Mouse (Mus musculus) right cerebral cortex, postnatal 36 days (tissue): ENCODE data around the gene Slfn8.
"Not testable (repeated sequence)": the region's sequence is repeated elsewhere in the genome, so short reads cannot be mapped to it uniquely, and the experiment has no call there.

ENCODE experiments used
- DNase-seq, 2 experiments: peaks; one replicate each; pipeline ENCODE4 v3.0.0; 2022; ENCODE audit warnings: low spot score in 2 of 2, mixed read lengths in 1 of 2

The Slfn8 gene

GRCm38 (mm10) chr11:83020621-83021020, at the start of gene Slfn8:
Gene Slfn8, minus strand, starts transcription at chr11:83020810.
- DNase-seq: no peak

GRCm38 (mm10) chr11:83067982-83068694, 47.5 kb upstream of the Slfn8 start:
- no peak for DNase-seq

GRCm38 (mm10) chr11:83066640-83067531, 46.3 kb upstream of the Slfn8 start:
- no peak for DNase-seq

GRCm38 (mm10) chr11:83065441-83066344, 45.1 kb upstream of the Slfn8 start:
- no peak for DNase-seq

GRCm38 (mm10) chr11:83064946-83065345, 44.3 kb upstream of the Slfn8 start, which contains the start of gene Slfn2:
Gene Slfn2, plus strand, starts transcription at chr11:83065112.
- no peak for DNase-seq

- no peak for DNase-seq
Measured at GRCm38 (mm10) chr11:83063941-83064349, 43.3 kb upstream of the Slfn8 start.

GRCm38 (mm10) chr11:83063126-83063525, 42.5 kb upstream of the Slfn8 start:
- DNase-seq: no peak

DNA sequence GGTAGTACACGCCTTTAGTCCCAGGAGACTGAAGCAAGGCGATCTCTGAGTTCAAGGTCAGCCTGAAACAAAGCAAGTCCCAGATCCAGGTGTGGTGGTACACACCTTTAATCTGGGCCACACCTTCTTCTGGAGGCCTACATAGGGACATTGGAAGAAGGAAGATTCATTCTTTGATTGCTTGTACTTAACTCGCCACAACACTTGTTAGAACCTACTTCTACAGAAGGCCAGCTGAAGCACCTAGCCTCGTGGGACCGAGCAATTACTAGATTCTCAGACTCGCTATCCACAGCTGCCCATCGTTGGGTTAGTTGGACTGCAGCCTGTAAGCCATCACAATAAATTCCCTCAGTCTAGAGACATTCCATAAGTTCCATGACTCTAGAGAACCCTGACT, 41.2 kb upstream of the Slfn8 start:
- DNase-seq: no peak

DNA sequence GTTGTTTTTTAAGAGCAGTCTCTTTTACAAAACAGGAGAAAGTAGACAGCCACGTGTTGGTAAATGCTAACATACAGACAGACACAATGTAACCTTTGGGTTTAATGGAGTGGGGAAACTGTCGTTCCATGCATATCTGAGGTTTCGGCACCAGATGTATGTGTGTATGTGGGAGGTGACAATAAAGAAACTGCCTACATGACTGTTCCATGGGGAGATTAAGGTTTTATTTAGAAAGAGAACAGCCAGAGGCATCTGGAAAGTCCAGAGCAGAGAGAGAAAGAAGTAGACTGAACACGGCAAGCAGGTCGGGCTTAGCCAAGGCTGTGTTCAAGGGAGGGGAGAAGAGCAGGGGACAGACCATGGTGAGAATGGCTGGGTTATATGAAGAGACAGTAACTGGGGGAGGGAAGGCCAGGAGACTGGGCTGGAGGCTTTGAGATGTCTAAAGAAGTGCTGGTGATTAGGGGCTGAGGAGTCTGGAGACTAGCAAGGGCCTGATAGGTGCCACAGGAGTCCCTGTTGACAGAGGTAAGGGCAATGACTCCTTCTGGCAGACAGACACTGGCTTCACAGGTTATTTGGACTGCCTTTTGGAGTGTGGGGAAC, 39.9 kb upstream of the Slfn8 start:
- DNase-seq: no peak

- no peak for DNase-seq
Measured at GRCm38 (mm10) chr11:83057863-83058262, 37.3 kb upstream of the Slfn8 start.

DNA sequence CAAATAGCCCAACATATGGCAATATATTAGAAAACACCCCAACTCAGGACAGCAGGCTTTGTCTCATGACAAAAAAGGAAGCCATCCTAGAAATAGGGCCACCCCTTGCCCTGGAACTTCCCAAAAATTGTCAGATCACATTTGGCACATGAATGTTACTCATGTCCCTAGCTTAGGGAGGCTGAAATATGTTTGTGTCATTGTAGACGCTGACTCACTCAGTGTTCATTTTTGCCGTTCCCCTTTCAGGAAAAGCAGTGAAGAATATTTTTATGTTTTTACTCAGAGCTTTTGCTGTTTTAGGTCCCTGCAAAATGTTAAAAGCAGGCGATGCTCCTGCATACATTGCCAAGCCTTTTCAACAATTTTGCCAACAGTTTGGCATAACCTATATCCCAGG, 25.0 kb upstream of the Slfn8 start:
- no peak for DNase-seq

- DNase-seq: no peak
Measured at GRCm38 (mm10) chr11:83043891-83044290, 23.3 kb upstream of the Slfn8 start.

DNA sequence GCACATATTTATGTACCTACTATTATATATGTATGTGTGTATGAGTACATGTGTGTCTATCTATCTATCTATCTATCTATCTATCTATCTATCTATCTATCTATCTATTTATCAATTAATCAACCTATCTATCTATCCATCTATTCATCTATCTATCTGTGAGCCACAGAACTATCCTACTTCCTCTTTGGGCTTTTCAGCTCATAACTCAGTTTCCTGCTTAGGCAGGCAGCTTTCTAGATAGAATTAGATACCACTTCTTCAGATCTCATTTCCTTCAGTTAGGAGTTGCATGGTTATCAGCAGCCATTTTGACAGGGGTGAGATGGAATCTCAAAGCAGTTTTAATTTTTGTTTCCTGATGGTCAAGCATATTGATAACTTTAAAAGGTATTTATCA, 20.4 kb upstream of the Slfn8 start:
- no peak for DNase-seq

- DNase-seq: no peak
Measured at GRCm38 (mm10) chr11:83040325-83040724, 19.7 kb upstream of the Slfn8 start.

DNA sequence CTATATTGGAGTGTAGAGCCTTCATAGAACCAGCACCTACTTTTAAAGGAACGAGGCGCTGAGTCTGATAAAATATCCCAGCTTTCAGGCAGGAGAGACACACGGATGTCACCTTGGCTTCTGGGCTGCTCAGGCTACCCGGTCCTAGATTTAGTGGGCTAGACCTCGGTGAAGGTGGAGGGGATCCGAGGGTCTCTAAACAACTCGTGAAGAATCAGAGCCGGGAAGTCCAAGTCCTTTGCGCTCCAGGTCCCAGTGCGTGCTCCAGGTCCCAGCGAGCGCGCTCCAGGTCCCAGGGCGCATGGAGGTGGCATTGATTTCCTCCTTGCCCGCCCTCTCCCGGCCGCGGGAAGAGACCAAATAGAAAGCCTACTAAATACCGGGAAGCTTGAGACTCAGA, 19.2 kb upstream of the Slfn8 start:
- DNase-seq: no peak

DNA sequence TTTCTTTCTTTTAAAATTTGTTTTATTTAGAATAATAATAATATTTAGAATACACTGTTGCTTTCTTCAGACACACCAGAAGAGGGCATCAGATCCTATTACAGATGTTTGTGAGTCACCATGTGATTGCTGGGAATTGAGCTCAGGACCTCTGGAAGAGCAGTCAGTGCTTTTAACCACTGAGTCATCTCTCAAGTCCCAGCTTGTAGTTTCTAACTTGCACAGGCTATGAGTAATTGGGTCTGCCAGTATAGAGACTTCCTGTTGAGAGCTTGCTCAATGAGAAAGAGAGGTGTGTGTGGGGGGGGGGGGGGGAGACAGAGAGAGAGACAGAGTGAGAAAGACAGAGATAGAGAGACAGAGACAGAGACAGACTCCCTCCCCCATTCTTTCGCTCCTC, 18.5 kb upstream of the Slfn8 start:
- DNase-seq: no peak

DNA sequence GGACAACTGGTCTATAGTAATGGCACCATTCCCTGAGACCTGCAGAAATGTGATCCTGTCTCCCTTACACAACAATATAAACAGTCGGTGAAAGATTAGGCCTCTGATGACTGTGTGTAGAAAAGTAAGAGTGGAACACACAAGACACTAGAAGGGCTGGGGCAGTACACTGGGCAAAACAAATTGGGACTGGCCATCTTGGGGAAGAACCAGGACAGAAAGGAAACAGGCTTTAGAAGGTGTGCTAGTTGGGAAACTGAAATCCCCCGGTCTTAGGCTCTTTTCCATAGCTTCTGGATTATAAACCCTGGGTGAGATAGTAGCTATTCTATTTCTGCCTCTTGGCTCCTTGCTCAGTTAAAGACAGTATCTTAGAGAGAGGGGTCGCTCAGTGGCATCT, 18.1 kb upstream of the Slfn8 start:
- DNase-seq: not testable (repeated sequence)

DNA sequence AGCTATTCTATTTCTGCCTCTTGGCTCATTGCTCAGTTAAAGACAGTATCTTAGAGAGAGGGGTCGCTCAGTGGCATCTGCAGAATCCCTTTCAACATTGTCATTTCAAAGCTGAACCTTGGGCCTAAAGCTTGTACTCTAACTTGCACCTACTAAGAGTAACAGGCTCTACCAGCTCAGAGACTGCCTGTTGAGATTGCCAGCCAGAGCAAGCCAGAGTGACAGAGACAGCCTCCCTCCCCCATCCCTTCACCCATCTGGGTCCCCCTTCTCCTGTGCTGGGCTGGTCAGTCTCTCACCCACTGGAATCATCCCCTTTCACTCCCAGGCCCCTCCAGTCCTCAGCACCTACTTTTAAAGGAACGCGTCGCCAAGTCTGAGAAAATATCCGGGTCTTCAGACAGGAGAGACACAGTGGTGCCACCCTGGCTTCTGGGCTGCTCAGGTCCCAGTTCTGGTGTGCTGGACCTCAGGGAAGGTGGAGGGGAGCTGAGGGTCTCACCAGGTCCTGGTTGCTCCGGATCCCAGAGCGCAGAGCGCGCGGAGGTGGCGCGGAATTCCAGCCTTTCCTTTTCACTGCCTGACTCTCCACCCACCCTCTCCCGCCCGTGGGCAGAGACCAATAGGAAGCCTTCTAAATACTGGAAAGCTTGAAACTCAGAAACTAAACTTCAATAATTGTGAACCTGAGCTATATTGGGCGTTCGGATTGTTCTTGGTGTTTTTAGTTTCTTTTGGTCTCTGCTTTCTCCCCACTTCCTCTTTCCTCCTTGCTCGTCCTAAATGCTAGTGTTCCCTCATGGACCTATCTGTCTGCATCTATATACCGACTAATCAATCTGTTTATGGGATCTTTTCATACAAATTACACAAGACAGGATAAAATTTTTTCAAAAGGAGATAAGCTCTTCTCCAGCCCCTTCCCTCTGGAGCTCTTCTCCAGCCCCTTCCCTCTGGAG, 770 bp downstream of the Slfn8 start:
- DNase-seq: not testable (repeated sequence)

GRCm38 (mm10) chr11:83016093-83016492, 4.5 kb downstream of the Slfn8 start:
- no peak for DNase-seq

DNA sequence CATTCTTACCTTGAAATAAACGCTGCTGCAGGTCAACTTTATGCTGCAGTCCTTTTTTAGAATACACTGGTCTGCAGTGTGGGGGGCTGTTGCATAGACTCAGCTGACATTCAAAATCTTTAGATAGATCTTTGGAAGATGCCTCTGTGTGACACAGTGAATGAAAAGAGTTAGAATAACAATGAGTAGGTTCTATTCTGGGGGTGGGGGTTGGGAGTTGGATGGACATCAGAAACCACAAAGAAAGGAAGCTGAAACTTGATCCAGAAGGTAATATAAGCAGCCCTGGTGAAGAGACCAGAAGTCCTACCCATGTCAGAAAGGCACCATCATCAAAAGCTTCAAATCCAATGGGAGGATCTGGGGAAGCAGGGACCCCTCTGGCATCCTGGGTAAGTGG, 7.3 kb downstream of the Slfn8 start:
- no peak for DNase-seq
